Mouse (Mus musculus): ENCODE measurements around the gene Rgs7. TPM values are rescaled to one million over a fixed set of nuclear protein-coding genes. Genes with fewer than 3 reads are reported as not detected.

The Rgs7 gene
- polyA plus RNA-seq, 1 experiment from 2014 or later = 31.5 TPM

DNA sequence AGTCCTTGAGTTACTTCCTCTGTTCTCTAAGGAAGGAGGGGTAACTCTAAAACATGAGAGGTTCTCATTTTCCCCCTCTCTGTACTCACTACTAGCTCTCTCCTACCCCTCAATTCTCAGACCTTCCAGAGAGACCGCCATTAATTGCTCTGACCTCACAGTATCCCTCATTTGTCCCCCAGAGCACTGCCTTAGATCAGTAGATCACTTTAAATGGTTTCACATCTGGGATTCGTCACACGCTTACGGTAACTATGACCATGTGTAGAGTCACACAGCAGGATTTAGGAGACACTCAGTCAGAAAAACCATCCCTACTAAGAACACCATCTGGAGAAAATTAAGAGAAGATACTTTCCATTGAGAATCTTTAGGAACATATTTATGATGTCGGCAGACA is 456.8 kb downstream of the Rgs7 start:
- H3K27me3 ChIP-seq = no peaks in the 10 kb centered on the region
- WGBS = 71% methylated on average over 5 of the region's 5 CpGs
- H3K36me3 ChIP-seq = no peaks in the 10 kb centered on the region
- H3K27ac ChIP-seq (replicated peaks) = no peak overlapping the region
- H3K9ac ChIP-seq = no peak overlapping the region
- H3K4me2 ChIP-seq = no peak overlapping the region
- H3K9me3 ChIP-seq = no peaks in the 10 kb centered on the region
- no peak overlapping the region for H3K4me3 ChIP-seq
- no peak for ATAC-seq (ENCODE audit: low read depth)
- peaks cover 14% of the 10 kb centered on the region; the same call in 1 of the 2 replicates for H3K4me1 ChIP-seq (replicated peaks)

GRCm38 (mm10) chr1:175032015-175032414 is 460.3 kb downstream of the Rgs7 start:
- H3K36me3 ChIP-seq = no peaks in the 10 kb centered on the region
- H3K4me1 ChIP-seq (replicated peaks) = peaks cover 36% of the 10 kb centered on the region
- 11% methylated on average over 6 of the region's 6 CpGs for WGBS
- no peaks in the 10 kb centered on the region for H3K27me3 ChIP-seq
- no peak overlapping the region for H3K4me3 ChIP-seq
- H3K9me3 ChIP-seq = no peaks in the 10 kb centered on the region
- H3K9ac ChIP-seq = no peak overlapping the region
- no peak overlapping the region for H3K4me2 ChIP-seq
- ATAC-seq (ENCODE audit: low read depth) = no peak
- H3K27ac ChIP-seq (replicated peaks) = 0 out of 2 replicates have a peak overlapping the region, but pooled peaks have one; percentile 1

GRCm38 (mm10) chr1:175028716-175029204 is 463.5 kb downstream of the Rgs7 start:
- H3K27me3 ChIP-seq = no peaks in the 10 kb centered on the region
- ATAC-seq (ENCODE audit: low read depth) = peak; percentile 92
- H3K27ac ChIP-seq (replicated peaks) = peak overlapping the region; percentile 61
- 5% methylated on average over 9 of the region's 9 CpGs for WGBS
- no peak overlapping the region for H3K4me3 ChIP-seq
- peaks cover 36% of the 10 kb centered on the region for H3K4me1 ChIP-seq (replicated peaks)
- no peaks in the 10 kb centered on the region for H3K9me3 ChIP-seq
- H3K4me2 ChIP-seq = peak overlapping the region; percentile 38
- no peak overlapping the region for H3K9ac ChIP-seq
- no peaks in the 10 kb centered on the region for H3K36me3 ChIP-seq

- Histone ChIP-seq H3K4me1 (replicated peaks) (peaks cover 36% of the 10 kb centered on the region), H3K9ac (no peak overlapping the region), H3K4me3 (no peak overlapping the region), H3K9me3 (no peaks in the 10 kb centered on the region), H3K27ac (replicated peaks) (peak overlapping the region; percentile 61), H3K36me3 (no peaks in the 10 kb centered on the region), H3K27me3 (no peaks in the 10 kb centered on the region), H3K4me2 (peak overlapping the region; percentile 38)
- 12% methylated on average over 4 of the region's 4 CpGs for WGBS
- ATAC-seq (ENCODE audit: low read depth) = peak; percentile 46
These were observed 464.0 kb downstream of the Rgs7 start for GRCm38 (mm10) chr1:175028267-175028666.

DNA sequence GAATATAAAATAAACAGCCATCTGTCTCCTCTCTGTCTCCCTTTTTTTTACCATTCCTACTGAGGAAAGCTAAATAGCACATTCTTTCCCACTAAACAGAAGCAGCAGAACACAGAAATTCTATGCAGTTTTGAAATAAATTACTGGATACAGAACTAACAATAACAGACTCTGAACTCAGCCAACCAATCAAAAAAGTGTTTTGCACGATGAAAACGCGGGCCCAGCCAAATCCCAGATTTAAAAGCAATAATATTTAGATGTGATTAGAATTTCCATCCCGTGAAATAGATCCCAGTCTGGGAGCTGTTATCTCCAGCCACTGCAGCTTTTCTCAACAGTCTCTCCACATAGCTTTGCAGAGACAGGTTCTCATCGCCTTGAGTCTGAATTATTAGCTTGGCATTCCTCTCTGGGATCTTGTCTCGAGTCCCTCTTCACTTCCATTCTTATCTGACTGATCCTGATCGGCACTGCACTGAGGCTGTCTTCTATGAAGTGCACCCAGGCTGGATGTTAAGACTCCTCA is 466.5 kb downstream of the Rgs7 start:
- no peak overlapping the region for H3K4me3 ChIP-seq
- H3K9ac ChIP-seq = no peak overlapping the region
- WGBS = 78% methylated on average over 7 of the region's 7 CpGs
- H3K36me3 ChIP-seq = no peaks in the 10 kb centered on the region
- no peak overlapping the region for H3K27ac ChIP-seq (replicated peaks)
- H3K9me3 ChIP-seq = no peaks in the 10 kb centered on the region
- H3K27me3 ChIP-seq = no peaks in the 10 kb centered on the region
- H3K4me1 ChIP-seq (replicated peaks) = peaks cover 23% of the 10 kb centered on the region
- no peak for ATAC-seq (ENCODE audit: low read depth)
- no peak overlapping the region for H3K4me2 ChIP-seq

DNA sequence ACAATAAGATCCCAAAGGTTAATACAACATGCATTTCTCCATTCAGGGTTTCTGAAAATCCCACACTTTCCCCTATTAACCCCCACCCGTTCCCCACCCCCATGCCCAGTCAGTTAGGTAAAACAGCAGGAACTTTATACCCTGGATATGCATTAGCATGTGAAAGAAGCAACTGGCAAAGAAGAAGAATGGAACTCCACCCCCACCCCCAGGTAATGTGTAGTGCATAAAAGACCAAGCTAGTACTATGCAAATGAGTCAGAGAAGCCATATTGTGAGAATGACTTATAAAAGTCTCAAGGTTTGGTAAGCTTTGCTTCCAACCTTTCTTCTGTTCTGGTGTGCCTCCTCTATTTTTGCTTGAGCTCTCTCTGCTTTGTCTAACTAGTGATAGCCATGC is 468.2 kb downstream of the Rgs7 start:
- H3K27ac ChIP-seq (replicated peaks) = no peak overlapping the region
- no peak overlapping the region for H3K4me3 ChIP-seq
- no peaks in the 10 kb centered on the region for H3K36me3 ChIP-seq
- H3K9me3 ChIP-seq = no peaks in the 10 kb centered on the region
- WGBS = 28% methylated on average over 1 of the region's 1 CpGs
- no peaks in the 10 kb centered on the region for H3K27me3 ChIP-seq
- H3K4me2 ChIP-seq = no peak overlapping the region
- no peak overlapping the region for H3K9ac ChIP-seq
- ATAC-seq (ENCODE audit: low read depth) = no peak
- peaks cover 10% of the 10 kb centered on the region for H3K4me1 ChIP-seq (replicated peaks)

Other genes starting within 250 kb of the Rgs7 start
- gene Kmo, start 127.9 kb upstream of the Rgs7 start, polyA plus RNA-seq (2015; fragmentation: Nextera tagmentation; extraction: Ambion mirVana) = 0.11 and 0.59 TPM in 2 replicates
- gene Fh1, start 133.1 kb upstream of the Rgs7 start, polyA plus RNA-seq (2015; fragmentation: Nextera tagmentation; extraction: Ambion mirVana) = 77.1 and 77.4 TPM in 2 replicates
- gene Opn3, start 200.3 kb upstream of the Rgs7 start, polyA plus RNA-seq (2015; fragmentation: Nextera tagmentation; extraction: Ambion mirVana) = 5.6 and 6.3 TPM in 2 replicates
- 3.5 and 3.6 TPM in 2 replicates for gene Chml, start 200.4 kb upstream of the Rgs7 start, polyA plus RNA-seq (2015; fragmentation: Nextera tagmentation; extraction: Ambion mirVana)
- gene Wdr64, start 206.1 kb upstream of the Rgs7 start, polyA plus RNA-seq (2015; fragmentation: Nextera tagmentation; extraction: Ambion mirVana) = not detected in 2 replicates

All from neural tube, embryonic 13.5 days (tissue).